Comparison of ENCODE assay signal across 11 mouse cellular contexts in the genomic region with DNA sequence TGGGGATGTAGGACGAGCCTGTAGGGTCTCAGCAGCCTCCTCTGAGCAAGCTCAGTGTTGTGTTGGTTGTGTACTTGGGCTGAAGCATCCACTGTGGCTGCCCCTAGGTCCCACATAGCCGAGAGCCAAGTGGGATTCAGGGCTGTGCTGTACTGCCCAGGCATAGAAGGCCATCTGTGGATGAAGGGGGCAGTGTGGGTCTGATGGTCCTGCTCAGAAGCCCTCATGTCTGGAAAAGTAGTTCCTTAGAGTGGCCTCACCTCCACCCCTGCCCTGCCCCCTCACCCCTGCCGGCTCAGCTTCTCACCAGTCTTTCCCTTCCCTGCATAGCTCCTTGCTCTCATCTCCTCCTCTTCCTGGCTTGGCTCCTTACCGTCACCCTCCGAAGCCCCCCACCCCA. TPM values are rescaled to one million over a fixed set of nuclear protein-coding genes. Genes with fewer than 3 reads are reported as not detected.
DNase-seq lines count a peak whose midpoint lies in the region; ATAC-seq and TF ChIP-seq lines count a peak whose summit lies in the region.
"Had no signal": no experiment of that assay in that cellular context is flagged by ENCODE, and none has a peak within 500 bp of the region (broad histone marks: within the 10 kb centered on the region; RNA-seq: fewer than 3 reads in every experiment).

No protein-coding gene starts in this region.

- H3K4me2 ChIP-seq in liver, embryonic 11.5 days: no peak overlapping the region; the same call in 1 of the 2 replicates
- H3K4me2 ChIP-seq in liver, postnatal 0 days (ENCODE audit: low read depth, low read length): no peak overlapping the region
- 0 out of 2 replicates have a peak overlapping the region, but pooled peaks have one; percentile 3 for H3K4me2 ChIP-seq in embryonic facial prominence, embryonic 14.5 days (ENCODE audit: low read depth, low read length)
- no peak overlapping the region for H3K4me2 ChIP-seq in midbrain, embryonic 11.5 days

- H3K9me3 ChIP-seq in liver, embryonic 11.5 days (ENCODE audit: control insufficient read depth, low read length): no peaks in the 10 kb centered on the region
- no peaks in the 10 kb centered on the region for H3K9me3 ChIP-seq in liver, postnatal 0 days (ENCODE audit: low read length)
- H3K9me3 ChIP-seq in embryonic facial prominence, embryonic 14.5 days (ENCODE audit: control insufficient read depth, low read length): no peaks in the 10 kb centered on the region
- H3K9me3 ChIP-seq in midbrain, embryonic 11.5 days (ENCODE audit: control insufficient read depth, low read length): no peaks in the 10 kb centered on the region

- peaks cover 46% of the 10 kb centered on the region for H3K4me1 ChIP-seq in liver, embryonic 11.5 days (replicated peaks; ENCODE audit: control insufficient read depth, insufficient read depth, low read length)
- peaks cover 23% of the 10 kb centered on the region for H3K4me1 ChIP-seq in liver, postnatal 0 days (ENCODE audit: insufficient read depth)
- H3K4me1 ChIP-seq in embryonic facial prominence, embryonic 14.5 days (ENCODE audit: control insufficient read depth, insufficient read depth, low read length): peaks cover 32% of the 10 kb centered on the region
- H3K4me1 ChIP-seq in midbrain, embryonic 11.5 days (ENCODE audit: control insufficient read depth, insufficient read depth, low read length): no peaks in the 10 kb centered on the region

- H3K9ac ChIP-seq in liver, embryonic 11.5 days (ENCODE audit: low read depth, low read length): no peak overlapping the region
- H3K9ac ChIP-seq in liver, postnatal 0 days (replicated peaks): no peak overlapping the region
- H3K9ac ChIP-seq in embryonic facial prominence, embryonic 14.5 days (ENCODE audit: low read depth, low read length): 0 out of 2 replicates have a peak overlapping the region, but pooled peaks have one; percentile 25
- no peak overlapping the region for H3K9ac ChIP-seq in midbrain, embryonic 11.5 days (ENCODE audit: low read length)

- H3K36me3 ChIP-seq in liver, embryonic 11.5 days (ENCODE audit: control insufficient read depth, insufficient read depth, low read length): 0 out of 2 replicates have a peak, but pooled peaks cover 5% of the 10 kb centered on the region
- no peaks in the 10 kb centered on the region; the same call in 1 of the 2 replicates for H3K36me3 ChIP-seq in liver, postnatal 0 days (replicated peaks; ENCODE audit: insufficient read depth, low read length)
- 0 out of 2 replicates have a peak, but pooled peaks cover 8% of the 10 kb centered on the region for H3K36me3 ChIP-seq in embryonic facial prominence, embryonic 14.5 days (ENCODE audit: control insufficient read depth, insufficient read depth, low read length)
- H3K36me3 ChIP-seq in midbrain, embryonic 11.5 days (ENCODE audit: control insufficient read depth, insufficient read depth, low read length): no peaks in the 10 kb centered on the region; the same call in 1 of the 2 replicates

- no peak overlapping the region for H3K4me3 ChIP-seq in gastrocnemius, adult 2 months
- H3K4me3 ChIP-seq in liver, embryonic 11.5 days (ENCODE audit: low read depth, low read length): no peak overlapping the region
- H3K4me3 ChIP-seq in liver, postnatal 0 days (ENCODE audit: low read depth, low read length): no peak overlapping the region
- H3K4me3 ChIP-seq in embryonic facial prominence, embryonic 14.5 days (ENCODE audit: low read depth, low read length): no peak overlapping the region
- H3K4me3 ChIP-seq in midbrain, embryonic 11.5 days (ENCODE audit: low read depth, low read length): no peak overlapping the region

- H3K27ac ChIP-seq in gastrocnemius, adult 2 months: peak overlapping the region; percentile 81
- peak overlapping the region; percentile 70; the same call in 1 of the 2 replicates for H3K27ac ChIP-seq in liver, embryonic 11.5 days (ENCODE audit: low read depth, low read length)
- H3K27ac ChIP-seq in liver, postnatal 0 days (ENCODE audit: low read depth): no peak overlapping the region
- H3K27ac ChIP-seq in embryonic facial prominence, embryonic 14.5 days (replicated peaks; ENCODE audit: low read depth, low read length): peak overlapping the region; percentile 70
- H3K27ac ChIP-seq in midbrain, embryonic 11.5 days (ENCODE audit: low read depth, low read length): no peak overlapping the region

- no peak for TF ChIP-seq EP300 in liver, postnatal 0 days (IDR thresholded peaks at IDR 0.05; ENCODE audit: low read depth)

- TF ChIP-seq CTCF in gastrocnemius, adult 2 months (IDR thresholded peaks at IDR 0.05): no peak
- TF ChIP-seq CTCF in liver, postnatal 0 days (IDR thresholded peaks at IDR 0.05; ENCODE audit: low read depth): no peak

- no peak for ATAC-seq in liver, embryonic 11.5 days (replicated peaks; ENCODE audit: low FRiP score)
- no peak for ATAC-seq in liver, postnatal 0 days
- ATAC-seq in embryonic facial prominence, embryonic 14.5 days (ENCODE audit: low read depth): no peak
- ATAC-seq in midbrain, embryonic 11.5 days (ENCODE audit: low FRiP score): no peak

- intact Hi-C loops in gastrocnemius, adult 2 months (cut with DNase I): no loop called here

- WGBS in liver, embryonic 11.5 days: 25% methylated on average over 5 of the region's 5 CpGs
- WGBS in liver, postnatal 0 days (ENCODE audit: insufficient replicate concordance): 48% methylated on average over 4 of the region's 5 CpGs
- 28% methylated on average over 5 of the region's 5 CpGs for WGBS in embryonic facial prominence, embryonic 14.5 days
- WGBS in midbrain, embryonic 11.5 days: 51% methylated on average over 5 of the region's 5 CpGs

- H3K27me3 ChIP-seq in liver, embryonic 11.5 days (replicated peaks; ENCODE audit: control insufficient read depth, insufficient read depth, low read length): no peaks in the 10 kb centered on the region
- no peaks in the 10 kb centered on the region for H3K27me3 ChIP-seq in liver, postnatal 0 days (ENCODE audit: insufficient read depth, low read length)
- no peaks in the 10 kb centered on the region for H3K27me3 ChIP-seq in embryonic facial prominence, embryonic 14.5 days (replicated peaks; ENCODE audit: control insufficient read depth, insufficient read depth, low read length)
- no peaks in the 10 kb centered on the region for H3K27me3 ChIP-seq in midbrain, embryonic 11.5 days (ENCODE audit: control insufficient read depth, insufficient read depth, low read length)

- no peak for DNase-seq in gastrocnemius, adult 2 months
- DNase-seq in gastrocnemius, adult 18-20 months (ENCODE audit: low spot score): no peak
- DNase-seq in liver, embryonic 11.5 days (ENCODE audit: low spot score): no peak
- DNase-seq in liver, postnatal 0 days: no peak
- no peak for DNase-seq in embryonic facial prominence, embryonic 14.5 days (ENCODE audit: low spot score)
- DNase-seq in midbrain, embryonic 11.5 days (ENCODE audit: low spot score, missing footprints): peak; percentile 77
- no peak for DNase-seq in ovary, postnatal 10 days (ENCODE audit: low spot score)
- no peak for DNase-seq in gastrocnemius, postnatal 10 days
- DNase-seq: adrenal gland, postnatal 10 days; cerebellum, adult 11 months; kidney, postnatal 14 days had no signal

RNA-seq across cellular contexts. Expression of a gene that starts 23.2 kb away (rescaled TPM):
- total RNA-seq in gastrocnemius, adult 2 months (2021): 10 to 100 TPM; 29.1 to 30.7 TPM
- 10 to 100 TPM; 26.3 to 27.2 TPM for total RNA-seq in gastrocnemius, adult 18-20 months (2021)
- polyA plus RNA-seq in liver, embryonic 11.5 days (2014; fragmentation: Nextera tagmentation; extraction: Ambion mirVana): 1.6 and 2.3 TPM in 2 replicates
- 0.66 and 0.73 TPM in 2 replicates for polyA plus RNA-seq in liver, postnatal 0 days (2015; fragmentation: Nextera tagmentation; extraction: Ambion mirVana)
- polyA plus RNA-seq in embryonic facial prominence, embryonic 14.5 days (2014; fragmentation: Nextera tagmentation; extraction: Ambion mirVana): 2.9 and 3.0 TPM in 2 replicates
- 1.7 and 1.8 TPM in 2 replicates for polyA plus RNA-seq in midbrain, embryonic 11.5 days (2014; fragmentation: Nextera tagmentation; extraction: Ambion mirVana)
- total RNA-seq in gastrocnemius, postnatal 10 days (2021): 10 to 100 TPM; 30.2 to 31.5 TPM

RNA-seq across cellular contexts. Expression of a gene that starts 48.1 kb away (rescaled TPM):
- total RNA-seq in gastrocnemius, adult 2 months (2021): 1 to 10 TPM; 1.5 to 1.6 TPM
- 1 to 10 TPM; 1.1 to 1.9 TPM for total RNA-seq in gastrocnemius, adult 18-20 months (2021)
- 24.1 and 27.3 TPM in 2 replicates for polyA plus RNA-seq in liver, embryonic 11.5 days (2014; fragmentation: Nextera tagmentation; extraction: Ambion mirVana)
- polyA plus RNA-seq in liver, postnatal 0 days (2015; fragmentation: Nextera tagmentation; extraction: Ambion mirVana): 8.3 and 9.0 TPM in 2 replicates
- polyA plus RNA-seq in embryonic facial prominence, embryonic 14.5 days (2014; fragmentation: Nextera tagmentation; extraction: Ambion mirVana): 8.9 and 9.4 TPM in 2 replicates
- polyA plus RNA-seq in midbrain, embryonic 11.5 days (2014; fragmentation: Nextera tagmentation; extraction: Ambion mirVana): 1.7 and 1.8 TPM in 2 replicates
- total RNA-seq in gastrocnemius, postnatal 10 days (2021): 1 to 10 TPM; 3.6 to 7.5 TPM

RNA-seq across cellular contexts. Expression of a gene that starts 57.7 kb away (rescaled TPM):
- 10 to 100 TPM in 1 of 2 experiments, 1 to 10 TPM in 1; 9.4 to 11.2 TPM for total RNA-seq in gastrocnemius, adult 2 months (2021)
- total RNA-seq in gastrocnemius, adult 18-20 months (2021): 10 to 100 TPM; 10.3 to 11.2 TPM
- 30.2 and 31.1 TPM in 2 replicates for polyA plus RNA-seq in liver, embryonic 11.5 days (2014; fragmentation: Nextera tagmentation; extraction: Ambion mirVana)
- 6.7 and 7.1 TPM in 2 replicates for polyA plus RNA-seq in liver, postnatal 0 days (2015; fragmentation: Nextera tagmentation; extraction: Ambion mirVana)
- polyA plus RNA-seq in embryonic facial prominence, embryonic 14.5 days (2014; fragmentation: Nextera tagmentation; extraction: Ambion mirVana): 26.1 and 30.6 TPM in 2 replicates
- 18.5 and 19.5 TPM in 2 replicates for polyA plus RNA-seq in midbrain, embryonic 11.5 days (2014; fragmentation: Nextera tagmentation; extraction: Ambion mirVana)
- total RNA-seq in gastrocnemius, postnatal 10 days (2021): 10 to 100 TPM; 14.8 to 20.1 TPM

Comparison
In these comparisons a context has a peak if more than half of its experiments do, and no peak if none do; other contexts are left out.
1. H3K27ac ChIP-seq: peak in gastrocnemius, adult 2 months (single experiment), liver, embryonic 11.5 days (single experiment) and embryonic facial prominence, embryonic 14.5 days (single experiment); none in liver, postnatal 0 days (single experiment) and midbrain, embryonic 11.5 days (single experiment).